Mouse (Mus musculus) heart, embryonic 15.5 days (tissue): ENCODE results near the gene Dnajc21. TPM values are rescaled to one million over a fixed set of nuclear protein-coding genes. Genes with fewer than 3 reads are reported as not detected.

Experiments
- ATAC-seq: fragments of 200-750 bp; cut with Nextera tagmentation; replicated peaks from 2 replicates; pipeline ENCODE4 v1.8.0; 2017; ENCODE audit warnings: low read depth, moderate TSS enrichment; ENCODE audit not compliant: insufficient number of reproducible peaks, insufficient read depth, low FRiP score
- H3K27ac ChIP-seq: fragments of 300-500 bp; sonication (generic); 2 replicates; pipeline ENCODE4 v1.5.1; 2015; ENCODE audit warnings: mild to moderate bottlenecking, inconsistent platforms
- H3K27me3 ChIP-seq: fragments of 300-500 bp; sonication (generic); 2 replicates; pipeline ENCODE4 v1.6.1; 2015; ENCODE audit warnings: inconsistent platforms
- H3K36me3 ChIP-seq: fragments of 300-500 bp; sonication (generic); 2 replicates; pipeline ENCODE4 v1.6.1; 2015; ENCODE audit warnings: mild to moderate bottlenecking, inconsistent platforms
- H3K4me1 ChIP-seq: fragments of 300-500 bp; sonication (generic); replicated peaks from 2 replicates; pipeline ENCODE4 v1.6.1; 2015; ENCODE audit warnings: inconsistent platforms
- H3K4me2 ChIP-seq: fragments of 300-500 bp; sonication (generic); 2 replicates; pipeline ENCODE4 v1.6.1; 2015; ENCODE audit warnings: inconsistent platforms, mild to moderate bottlenecking, moderate library complexity
- H3K4me3 ChIP-seq: fragments of 300-500 bp; sonication (generic); 2 replicates; pipeline ENCODE4 v1.5.1; 2015; ENCODE audit warnings: mild to moderate bottlenecking, inconsistent platforms
- H3K9ac ChIP-seq: fragments of 300-500 bp; sonication (generic); 2 replicates; pipeline ENCODE4 v1.6.1; 2015; ENCODE audit warnings: mild to moderate bottlenecking, inconsistent platforms
- H3K9me3 ChIP-seq: fragments of 300-500 bp; sonication (generic); replicated peaks from 2 replicates; pipeline ENCODE4 v1.6.1; 2016; ENCODE audit warnings: inconsistent platforms
- WGBS: fragments of 180-500 bp; shearing (Covaris S2); methylation state at CpG from one replicate; pipeline ENCODE4 v1.1.7; 2015; ENCODE audit warnings: mixed read lengths; 5-methylcytosine and 5-hydroxymethylcytosine counted together
- polyA plus RNA-seq: library from polyadenylated mRNA; unstranded; fragments of >200 nt; fragmentation: Nextera tagmentation; extraction: Ambion mirVana; gene quantifications from 2 replicates; pipeline ENCODE4 v1.2.1, GENCODE M21; 2015

Dnajc21 gene
- polyA plus RNA-seq, 1 experiment from 2014 or later = 9.6 TPM

GRCm38 (mm10) chr15:10485484-10486364 is 15.4 kb upstream of the Dnajc21 start, which contains the start of the genes Brix1 and Rad1:
Brix1 (minus strand) TSS chr15:10485947.
Rad1 (plus strand) TSS chr15:10486018.
- peak within 1 kb of the TSS; percentile 85 for H3K4me2 ChIP-seq
- H3K27ac ChIP-seq = peak within 1 kb of the TSS; percentile 68
- WGBS = under 1% methylated on average over 58 of the region's 58 CpGs
- peaks cover 13% of the 10 kb centered on the region; the same call in 1 of the 2 replicates for H3K36me3 ChIP-seq
- peak within 1 kb of the TSS; percentile 80 for H3K9ac ChIP-seq
- peak; percentile 98 for ATAC-seq
- no peaks in the 10 kb centered on the region for H3K27me3 ChIP-seq
- H3K4me1 ChIP-seq = peaks cover 12% of the 10 kb centered on the region
- no peaks in the 10 kb centered on the region for H3K9me3 ChIP-seq
- H3K4me3 ChIP-seq = peak within 1 kb of the TSS; percentile 73

- H3K9me3 ChIP-seq = no peaks in the 10 kb centered on the region
- H3K4me1 ChIP-seq = peaks cover 7% of the 10 kb centered on the region; the same call in 1 of the 2 replicates
- peak overlapping the region; percentile 91 for H3K4me2 ChIP-seq
- H3K36me3 ChIP-seq = peaks cover 9% of the 10 kb centered on the region; the same call in 1 of the 2 replicates
- H3K27me3 ChIP-seq = no peaks in the 10 kb centered on the region
- peak overlapping the region; percentile 95 for H3K4me3 ChIP-seq
- H3K27ac ChIP-seq = peak overlapping the region; percentile 88; the same call in 1 of the 2 replicates
- WGBS = 17% methylated on average over 3 of the region's 3 CpGs
- no peak for ATAC-seq
- peak overlapping the region; percentile 91 for H3K9ac ChIP-seq
Measured at GRCm38 (mm10) chr15:10470941-10471340, 625 bp upstream of the Dnajc21 start.

- Histone ChIP-seq H3K9ac (peak overlapping the region; percentile 91), H3K9me3 (no peaks in the 10 kb centered on the region), H3K36me3 (no peaks in the 10 kb centered on the region), H3K27ac (peak overlapping the region; percentile 88), H3K4me1 (peaks cover 7% of the 10 kb centered on the region; the same call in 1 of the 2 replicates), H3K4me3 (peak overlapping the region; percentile 95), H3K27me3 (no peaks in the 10 kb centered on the region), H3K4me2 (peak overlapping the region; percentile 91)
- WGBS = under 1% methylated on average over 40 of the region's 40 CpGs
- ATAC-seq = no peak
Measured at GRCm38 (mm10) chr15:10469641-10470150, 620 bp downstream of the Dnajc21 start.

- Histone ChIP-seq H3K9ac (no peak overlapping the region), H3K4me2 (peak overlapping the region; percentile 91)
- ATAC-seq = no peak
Measured at GRCm38 (mm10) chr15:10468761-10469160, 1.6 kb downstream of the Dnajc21 start.

GRCm38 (mm10) chr15:10464678-10465077 is 5.6 kb downstream of the Dnajc21 start:
- H3K36me3 ChIP-seq = peaks cover 26% of the 10 kb centered on the region
- peaks cover 4% of the 10 kb centered on the region; the same call in 1 of the 2 replicates for H3K4me1 ChIP-seq
- ATAC-seq = no peak
- no peak overlapping the region for H3K9ac ChIP-seq
- H3K27me3 ChIP-seq = no peaks in the 10 kb centered on the region
- no peak overlapping the region for H3K4me2 ChIP-seq
- H3K4me3 ChIP-seq = no peak overlapping the region
- H3K9me3 ChIP-seq = no peaks in the 10 kb centered on the region
- no peak overlapping the region for H3K27ac ChIP-seq
- whole genome bisulfite sequencing = 94% methylated on average over 3 of the region's 3 CpGs

More at GRCm38 (mm10) chr15:10468761-10469160, 1.6 kb downstream of the Dnajc21 start:
- H3K9me3 ChIP-seq = no peaks in the 10 kb centered on the region
- H3K4me1 ChIP-seq = peaks cover 7% of the 10 kb centered on the region; the same call in 1 of the 2 replicates
- H3K27ac ChIP-seq = no peak overlapping the region
- WGBS = 80% methylated on average over 3 of the region's 3 CpGs
- H3K36me3 ChIP-seq = no peaks in the 10 kb centered on the region
- no peaks in the 10 kb centered on the region for H3K27me3 ChIP-seq
- H3K4me3 ChIP-seq = peak overlapping the region; percentile 10; the same call in 1 of the 2 replicates

- Histone ChIP-seq H3K4me1 (no peaks in the 10 kb centered on the region), H3K4me3 (no peak overlapping the region), H3K9me3 (no peaks in the 10 kb centered on the region), H3K9ac (no peak overlapping the region), H3K27ac (no peak overlapping the region), H3K36me3 (peaks cover 34% of the 10 kb centered on the region), H3K27me3 (no peaks in the 10 kb centered on the region), H3K4me2 (no peak overlapping the region)
- 85% methylated on average over 5 of the region's 5 CpGs for WGBS
- no peak for ATAC-seq
Measured at GRCm38 (mm10) chr15:10463555-10463954, 6.8 kb downstream of the Dnajc21 start.

- Histone ChIP-seq H3K4me2 (no peak overlapping the region), H3K4me3 (no peak overlapping the region), H3K9me3 (no peaks in the 10 kb centered on the region), H3K36me3 (peaks cover 50% of the 10 kb centered on the region), H3K4me1 (no peaks in the 10 kb centered on the region), H3K27me3 (no peaks in the 10 kb centered on the region), H3K9ac (no peak overlapping the region), H3K27ac (no peak overlapping the region)
- WGBS = 62% methylated on average over 12 of the region's 12 CpGs
- ATAC-seq = no peak
Measured at GRCm38 (mm10) chr15:10460986-10461385, 9.3 kb downstream of the Dnajc21 start.

- no peak overlapping the region for H3K4me2 ChIP-seq
- peaks cover 35% of the 10 kb centered on the region for H3K36me3 ChIP-seq
- ATAC-seq = no peak
- H3K4me1 ChIP-seq = no peaks in the 10 kb centered on the region
- H3K9me3 ChIP-seq = no peaks in the 10 kb centered on the region
- no peak overlapping the region for H3K27ac ChIP-seq
- H3K4me3 ChIP-seq = no peak overlapping the region
- no peaks in the 10 kb centered on the region for H3K27me3 ChIP-seq
- H3K9ac ChIP-seq = no peak overlapping the region
- WGBS = 81% methylated on average over 3 of the region's 3 CpGs
Measured at GRCm38 (mm10) chr15:10447102-10447501, 23.2 kb downstream of the Dnajc21 start.

- Histone ChIP-seq H3K27ac (no peak overlapping the region), H3K36me3 (peaks cover 13% of the 10 kb centered on the region), H3K9me3 (no peaks in the 10 kb centered on the region), H3K9ac (no peak overlapping the region), H3K4me3 (no peak overlapping the region), H3K4me1 (no peaks in the 10 kb centered on the region), H3K27me3 (no peaks in the 10 kb centered on the region), H3K4me2 (no peak overlapping the region)
- WGBS = 69% methylated on average over 1 of the region's 1 CpGs
- ATAC-seq = no peak
Measured at GRCm38 (mm10) chr15:10442275-10442674, 28.0 kb downstream of the Dnajc21 start.

- Histone ChIP-seq H3K4me2 (no peak overlapping the region), H3K4me1 (no peaks in the 10 kb centered on the region), H3K4me3 (no peak overlapping the region), H3K9me3 (no peaks in the 10 kb centered on the region), H3K36me3 (peaks cover 9% of the 10 kb centered on the region), H3K9ac (no peak overlapping the region), H3K27ac (no peak overlapping the region), H3K27me3 (no peaks in the 10 kb centered on the region)
- no peak for ATAC-seq
- WGBS = 86% methylated on average over 9 of the region's 9 CpGs
Measured at GRCm38 (mm10) chr15:10441493-10441892, 28.8 kb downstream of the Dnajc21 start.

GRCm38 (mm10) chr15:10439963-10440362 is 30.4 kb downstream of the Dnajc21 start:
- 71% methylated on average over 6 of the region's 6 CpGs for WGBS
- H3K4me1 ChIP-seq = no peaks in the 10 kb centered on the region
- ATAC-seq = no peak
- H3K9ac ChIP-seq = no peak overlapping the region
- H3K36me3 ChIP-seq = peaks cover 4% of the 10 kb centered on the region; the same call in 1 of the 2 replicates
- no peak overlapping the region for H3K4me3 ChIP-seq
- H3K27ac ChIP-seq = no peak overlapping the region
- no peaks in the 10 kb centered on the region for H3K27me3 ChIP-seq
- H3K4me2 ChIP-seq = no peak overlapping the region
- no peaks in the 10 kb centered on the region for H3K9me3 ChIP-seq
